Mouse (Mus musculus) embryonic facial prominence, embryonic 11.5 days (tissue): ENCODE measurements around the gene Slc22a4. TPM values are rescaled to one million over a fixed set of nuclear protein-coding genes. Genes with fewer than 3 reads are reported as not detected.

Experiments
- ATAC-seq: fragments of 200-750 bp; cut with Nextera tagmentation; replicated peaks from 2 replicates; pipeline ENCODE4 v1.8.0; 2017; ENCODE audit warnings: low read depth; ENCODE audit not compliant: insufficient number of reproducible peaks, low FRiP score, low TSS enrichment
- DNase-seq: peaks from one replicate; pipeline ENCODE4 v3.0.0-alpha.2; 2015; ENCODE audit warnings: low spot score
- H3K27ac ChIP-seq: fragments of 300-500 bp; sonication (generic); replicated peaks from 2 replicates; pipeline ENCODE4 v1.5.1; 2014; ENCODE audit warnings: mild to moderate bottlenecking, low read depth, low read length, control low read depth
- H3K27me3 ChIP-seq: fragments of 300-500 bp; sonication (generic); 2 replicates; pipeline ENCODE4 v1.6.1; 2014; ENCODE audit warnings: mild to moderate bottlenecking, low read length, moderate library complexity, mixed read lengths; ENCODE audit not compliant: control insufficient read depth, insufficient read depth
- H3K36me3 ChIP-seq: fragments of 300-500 bp; sonication (generic); replicated peaks from 2 replicates; pipeline ENCODE4 v1.6.1; 2014; ENCODE audit warnings: low read depth, mild to moderate bottlenecking, low read length, moderate library complexity, mixed read lengths; ENCODE audit not compliant: control insufficient read depth, insufficient read depth
- H3K4me1 ChIP-seq: fragments of 300-500 bp; sonication (generic); 2 replicates; pipeline ENCODE4 v1.6.1; 2014; ENCODE audit warnings: low read length, mixed read lengths; ENCODE audit not compliant: control insufficient read depth, insufficient read depth
- H3K4me2 ChIP-seq: fragments of 300-500 bp; sonication (generic); 2 replicates; pipeline ENCODE4 v1.6.1; 2014; ENCODE audit warnings: low read depth, mild to moderate bottlenecking, control low read depth, low read length, moderate library complexity
- H3K4me3 ChIP-seq: fragments of 300-500 bp; sonication (generic); 2 replicates; pipeline ENCODE4 v1.5.1; 2014; ENCODE audit warnings: low read depth, low read length, control low read depth
- H3K9ac ChIP-seq: fragments of 300-500 bp; sonication (generic); replicated peaks from 2 replicates; pipeline ENCODE4 v1.6.1; 2014; ENCODE audit warnings: mild to moderate bottlenecking, control low read depth, low read length
- H3K9me3 ChIP-seq: fragments of 300-500 bp; sonication (generic); replicated peaks from 2 replicates; pipeline ENCODE4 v1.6.1; 2016; ENCODE audit warnings: mild to moderate bottlenecking, low read length, inconsistent platforms, mixed read lengths; ENCODE audit not compliant: control insufficient read depth
- WGBS: fragments of 180-500 bp; shearing (Covaris S2); extraction: QIAGEN DNeasy Blood & Tissue Kit; methylation state at CpG from one replicate; pipeline ENCODE4 v1.1.7; 2014; 5-methylcytosine and 5-hydroxymethylcytosine counted together
- polyA plus RNA-seq: library from polyadenylated mRNA; unstranded; fragments of >200 nt; fragmentation: Nextera tagmentation; extraction: Ambion mirVana; gene quantifications from 2 replicates; pipeline ENCODE4 v1.2.1, GENCODE M21; 2014

Slc22a4 gene
- polyA plus RNA-seq, 1 experiment from 2014 or later = 1.4 TPM

- ATAC-seq = no peak
- Histone ChIP-seq H3K9ac (no peak overlapping the region), H3K36me3 (no peaks in the 10 kb centered on the region), H3K4me3 (no peak overlapping the region), H3K27ac (no peak overlapping the region), H3K4me2 (no peak overlapping the region), H3K9me3 (no peaks in the 10 kb centered on the region), H3K27me3 (peaks cover 12% of the 10 kb centered on the region), H3K4me1 (no peaks in the 10 kb centered on the region)
- WGBS = 68% methylated on average over 1 of the region's 1 CpGs
- DNase-seq = no peak
Measured at GRCm38 (mm10) chr11:54026491-54027041, 1.3 kb downstream of the Slc22a4 start.

- 85% methylated on average over 5 of the region's 5 CpGs for WGBS
- no peak overlapping the region for H3K9ac ChIP-seq
- ATAC-seq (no peak), DNase-seq (no peak)
- H3K4me2 ChIP-seq = no peak overlapping the region
- no peaks in the 10 kb centered on the region for H3K4me1 ChIP-seq
- H3K9me3 ChIP-seq = no peaks in the 10 kb centered on the region
- no peak overlapping the region for H3K27ac ChIP-seq
- H3K4me3 ChIP-seq = no peak overlapping the region
- no peaks in the 10 kb centered on the region for H3K36me3 ChIP-seq
- H3K27me3 ChIP-seq = no peaks in the 10 kb centered on the region; the same call in 1 of the 2 replicates
Measured at GRCm38 (mm10) chr11:54021396-54022093, 6.3 kb downstream of the Slc22a4 start.

- no peaks in the 10 kb centered on the region for H3K4me1 ChIP-seq
- no peak overlapping the region for H3K9ac ChIP-seq
- H3K27ac ChIP-seq = no peak overlapping the region
- no peak for DNase-seq
- no peaks in the 10 kb centered on the region for H3K27me3 ChIP-seq
- ATAC-seq = no peak
- no peak overlapping the region for H3K4me3 ChIP-seq
- H3K4me2 ChIP-seq = no peak overlapping the region
- H3K36me3 ChIP-seq = no peaks in the 10 kb centered on the region
- H3K9me3 ChIP-seq = no peaks in the 10 kb centered on the region
- WGBS = 84% methylated on average over 3 of the region's 3 CpGs
Measured at GRCm38 (mm10) chr11:54018893-54019732, 8.8 kb downstream of the Slc22a4 start.

GRCm38 (mm10) chr11:54017596-54017995 is 10.3 kb downstream of the Slc22a4 start:
- DNase-seq (no peak), ATAC-seq (no peak)
- Histone ChIP-seq H3K27ac (no peak overlapping the region), H3K4me3 (no peak overlapping the region), H3K27me3 (no peaks in the 10 kb centered on the region), H3K4me2 (no peak overlapping the region), H3K36me3 (no peaks in the 10 kb centered on the region), H3K9ac (no peak overlapping the region), H3K9me3 (no peaks in the 10 kb centered on the region), H3K4me1 (no peaks in the 10 kb centered on the region)
- WGBS = 74% methylated on average over 4 of the region's 4 CpGs

GRCm38 (mm10) chr11:54016051-54016450 is 11.8 kb downstream of the Slc22a4 start:
- Histone ChIP-seq H3K27me3 (no peaks in the 10 kb centered on the region), H3K36me3 (no peaks in the 10 kb centered on the region), H3K9ac (no peak overlapping the region), H3K4me2 (no peak overlapping the region), H3K4me1 (no peaks in the 10 kb centered on the region), H3K9me3 (no peaks in the 10 kb centered on the region), H3K27ac (no peak overlapping the region), H3K4me3 (no peak overlapping the region)
- DNase-seq (no peak), ATAC-seq (no peak)
- whole genome bisulfite sequencing = 63% methylated on average over 8 of the region's 8 CpGs

- no peaks in the 10 kb centered on the region for H3K36me3 ChIP-seq
- 86% methylated on average over 5 of the region's 5 CpGs for WGBS
- ATAC-seq = no peak
Measured at GRCm38 (mm10) chr11:54012961-54013360, 14.9 kb downstream of the Slc22a4 start.

GRCm38 (mm10) chr11:54011255-54011654 is 16.6 kb downstream of the Slc22a4 start:
- no peak for DNase-seq
- Histone ChIP-seq H3K27ac (no peak overlapping the region), H3K4me1 (no peaks in the 10 kb centered on the region), H3K9me3 (no peaks in the 10 kb centered on the region), H3K36me3 (no peaks in the 10 kb centered on the region), H3K4me2 (no peak overlapping the region), H3K9ac (no peak overlapping the region), H3K27me3 (no peaks in the 10 kb centered on the region), H3K4me3 (no peak overlapping the region)
- no peak for ATAC-seq
- 95% methylated on average over 2 of the region's 2 CpGs for WGBS

More at GRCm38 (mm10) chr11:54012961-54013360, 14.9 kb downstream of the Slc22a4 start:
- Histone ChIP-seq H3K4me1 (no peaks in the 10 kb centered on the region), H3K9me3 (no peaks in the 10 kb centered on the region), H3K4me3 (no peak overlapping the region), H3K9ac (no peak overlapping the region), H3K27me3 (no peaks in the 10 kb centered on the region), H3K27ac (no peak overlapping the region), H3K4me2 (no peak overlapping the region)
- no peak for DNase-seq
